Mouse (Mus musculus) embryonic facial prominence, embryonic 13.5 days (tissue): Measurements from ENCODE around the gene Pfn3. TPM values are rescaled to one million over a fixed set of nuclear protein-coding genes. Genes with fewer than 3 reads are reported as not detected.

Experiments
- ATAC-seq: fragments of 200-750 bp; cut with Nextera tagmentation; 2 replicates; pipeline ENCODE4 v1.8.0; 2017; ENCODE audit warnings: low read depth; ENCODE audit not compliant: insufficient number of reproducible peaks, insufficient read depth, low FRiP score, low TSS enrichment
- H3K27ac ChIP-seq: fragments of 300-500 bp; sonication (generic); 2 replicates; pipeline ENCODE4 v1.5.1; 2015; ENCODE audit warnings: moderate library complexity, mild to moderate bottlenecking, inconsistent platforms
- H3K27me3 ChIP-seq: fragments of 300-500 bp; sonication (generic); 2 replicates; pipeline ENCODE4 v1.6.1; 2015; ENCODE audit warnings: mild to moderate bottlenecking, inconsistent platforms
- H3K36me3 ChIP-seq: fragments of 300-500 bp; sonication (generic); 2 replicates; pipeline ENCODE4 v1.6.1; 2015; ENCODE audit warnings: mild to moderate bottlenecking, inconsistent platforms
- H3K4me1 ChIP-seq: fragments of 300-500 bp; sonication (generic); 2 replicates; pipeline ENCODE4 v1.6.1; 2015; ENCODE audit warnings: inconsistent platforms
- H3K4me2 ChIP-seq: fragments of 300-500 bp; sonication (generic); 2 replicates; pipeline ENCODE4 v1.6.1; 2015; ENCODE audit warnings: moderate library complexity, mild to moderate bottlenecking, inconsistent platforms
- H3K4me3 ChIP-seq: fragments of 300-500 bp; sonication (generic); 2 replicates; pipeline ENCODE4 v1.5.1; 2015; ENCODE audit warnings: mild to moderate bottlenecking, inconsistent platforms
- H3K9ac ChIP-seq: fragments of 300-500 bp; sonication (generic); 2 replicates; pipeline ENCODE4 v1.6.1; 2015; ENCODE audit warnings: mild to moderate bottlenecking, inconsistent platforms
- H3K9me3 ChIP-seq: fragments of 300-500 bp; sonication (generic); 2 replicates; pipeline ENCODE4 v1.6.1; 2016; ENCODE audit warnings: inconsistent platforms
- WGBS: fragments of 180-500 bp; shearing (Covaris S2); methylation state at CpG from one replicate; pipeline ENCODE4 v1.1.7; 2015; ENCODE audit warnings: mixed read lengths; 5-methylcytosine and 5-hydroxymethylcytosine counted together
- polyA plus RNA-seq: library from polyadenylated mRNA; unstranded; fragments of >200 nt; fragmentation: Nextera tagmentation; extraction: Ambion mirVana; gene quantifications from 2 replicates; pipeline ENCODE4 v1.2.1, GENCODE M21; 2015

Pfn3 gene
- polyA plus RNA-seq, 1 experiment from 2014 or later: not detected

GRCm38 (mm10) chr13:55426613-55427012 is 11.6 kb upstream of the Pfn3 start, which contains the start of gene F12:
F12 (minus strand) TSS chr13:55426793.
- no peak within 1 kb of the TSS for H3K27ac ChIP-seq
- no peak for ATAC-seq
- H3K36me3 ChIP-seq: no peaks in the 10 kb centered on the region
- 87% methylated on average over 10 of the region's 10 CpGs for WGBS
- H3K4me1 ChIP-seq: peaks cover 1% of the 10 kb centered on the region; the same call in 1 of the 2 replicates
- peaks cover 12% of the 10 kb centered on the region for H3K27me3 ChIP-seq
- H3K9me3 ChIP-seq: no peaks in the 10 kb centered on the region
- no peak within 1 kb of the TSS for H3K4me2 ChIP-seq
- no peak within 1 kb of the TSS for H3K4me3 ChIP-seq
- no peak within 1 kb of the TSS for H3K9ac ChIP-seq

GRCm38 (mm10) chr13:55420933-55421800 is 6.1 kb upstream of the Pfn3 start:
- Histone ChIP-seq H3K4me2 (peak overlapping the region; percentile 55), H3K27me3 (peaks cover 57% of the 10 kb centered on the region), H3K27ac (no peak overlapping the region), H3K4me1 (peaks cover 14% of the 10 kb centered on the region), H3K9ac (no peak overlapping the region), H3K36me3 (no peaks in the 10 kb centered on the region), H3K9me3 (no peaks in the 10 kb centered on the region), H3K4me3 (peak overlapping the region; percentile 27)
- 12% methylated on average over 35 of the region's 35 CpGs for WGBS
- ATAC-seq: peak; percentile 53; the same call in 1 of the 2 replicates

GRCm38 (mm10) chr13:55420018-55420932 is 5.2 kb upstream of the Pfn3 start:
- no peak overlapping the region for H3K27ac ChIP-seq
- H3K9me3 ChIP-seq: no peaks in the 10 kb centered on the region
- 0 out of 2 replicates have a peak overlapping the region, but pooled peaks have one; percentile 16 for H3K9ac ChIP-seq
- WGBS: 30% methylated on average over 51 of the region's 51 CpGs
- peak overlapping the region; percentile 27 for H3K4me3 ChIP-seq
- ATAC-seq: peak; percentile 54; the same call in 1 of the 2 replicates
- H3K4me1 ChIP-seq: peaks cover 15% of the 10 kb centered on the region
- H3K36me3 ChIP-seq: no peaks in the 10 kb centered on the region
- H3K4me2 ChIP-seq: peak overlapping the region; percentile 55
- peaks cover 57% of the 10 kb centered on the region for H3K27me3 ChIP-seq

- no peaks in the 10 kb centered on the region for H3K36me3 ChIP-seq
- no peak for ATAC-seq
- H3K27me3 ChIP-seq: peaks cover 66% of the 10 kb centered on the region
- H3K4me3 ChIP-seq: no peak overlapping the region
- H3K4me1 ChIP-seq: peaks cover 24% of the 10 kb centered on the region
- no peaks in the 10 kb centered on the region for H3K9me3 ChIP-seq
- no peak overlapping the region for H3K4me2 ChIP-seq
- 78% methylated on average over 5 of the region's 5 CpGs for WGBS
- H3K9ac ChIP-seq: no peak overlapping the region
- no peak overlapping the region for H3K27ac ChIP-seq
Measured at GRCm38 (mm10) chr13:55419142-55419541, 4.1 kb upstream of the Pfn3 start.

- Histone ChIP-seq H3K9me3 (no peaks in the 10 kb centered on the region), H3K27ac (no peak overlapping the region), H3K4me3 (no peak overlapping the region), H3K4me1 (peaks cover 24% of the 10 kb centered on the region), H3K4me2 (peak overlapping the region; percentile 30), H3K36me3 (no peaks in the 10 kb centered on the region), H3K9ac (peak overlapping the region; percentile 56; the same call in 1 of the 2 replicates), H3K27me3 (peaks cover 78% of the 10 kb centered on the region)
- peak; percentile 49; the same call in 1 of the 2 replicates for ATAC-seq
- 12% methylated on average over 12 of the region's 12 CpGs for WGBS
Measured at GRCm38 (mm10) chr13:55418004-55418403, 3.0 kb upstream of the Pfn3 start.

GRCm38 (mm10) chr13:55413333-55413732 is 1.7 kb downstream of the Pfn3 start:
- 82% methylated on average over 12 of the region's 12 CpGs for WGBS
- Histone ChIP-seq H3K9me3 (no peaks in the 10 kb centered on the region), H3K4me1 (peaks cover 13% of the 10 kb centered on the region), H3K27me3 (peaks cover 44% of the 10 kb centered on the region), H3K9ac (no peak overlapping the region), H3K4me2 (no peak overlapping the region), H3K36me3 (no peaks in the 10 kb centered on the region), H3K27ac (no peak overlapping the region), H3K4me3 (no peak overlapping the region)
- ATAC-seq: no peak

- no peak for ATAC-seq
Measured at GRCm38 (mm10) chr13:55412643-55413307, 2.3 kb downstream of the Pfn3 start.

GRCm38 (mm10) chr13:55411826-55412225 is 3.2 kb downstream of the Pfn3 start:
- H3K4me2 ChIP-seq: no peak overlapping the region

More at GRCm38 (mm10) chr13:55412643-55413307, 2.3 kb downstream of the Pfn3 start:
- Histone ChIP-seq H3K36me3 (no peaks in the 10 kb centered on the region), H3K9ac (no peak overlapping the region), H3K27ac (no peak overlapping the region), H3K4me1 (peaks cover 10% of the 10 kb centered on the region), H3K4me2 (no peak overlapping the region), H3K4me3 (no peak overlapping the region), H3K9me3 (no peaks in the 10 kb centered on the region), H3K27me3 (peaks cover 40% of the 10 kb centered on the region)
- 82% methylated on average over 13 of the region's 13 CpGs for WGBS

GRCm38 (mm10) chr13:55408546-55409120 is 6.4 kb downstream of the Pfn3 start:
- Histone ChIP-seq H3K4me2 (no peak overlapping the region), H3K9ac (no peak overlapping the region), H3K27me3 (peaks cover 21% of the 10 kb centered on the region), H3K9me3 (no peaks in the 10 kb centered on the region), H3K4me3 (no peak overlapping the region), H3K36me3 (no peaks in the 10 kb centered on the region), H3K4me1 (peaks cover 6% of the 10 kb centered on the region), H3K27ac (no peak overlapping the region)
- ATAC-seq: no peak
- WGBS: 86% methylated on average over 19 of the region's 19 CpGs

More at GRCm38 (mm10) chr13:55411826-55412225, 3.2 kb downstream of the Pfn3 start:
- peaks cover 32% of the 10 kb centered on the region for H3K27me3 ChIP-seq
- WGBS: 78% methylated on average over 7 of the region's 7 CpGs
- no peaks in the 10 kb centered on the region for H3K36me3 ChIP-seq
- H3K4me1 ChIP-seq: peaks cover 10% of the 10 kb centered on the region
- ATAC-seq: no peak
- H3K27ac ChIP-seq: no peak overlapping the region
- H3K9me3 ChIP-seq: no peaks in the 10 kb centered on the region
- no peak overlapping the region for H3K9ac ChIP-seq
- H3K4me3 ChIP-seq: no peak overlapping the region

- Histone ChIP-seq H3K27me3 (peaks cover 14% of the 10 kb centered on the region), H3K36me3 (no peaks in the 10 kb centered on the region), H3K4me2 (no peak overlapping the region), H3K9me3 (no peaks in the 10 kb centered on the region), H3K9ac (no peak overlapping the region), H3K27ac (no peak overlapping the region), H3K4me1 (peaks cover 6% of the 10 kb centered on the region), H3K4me3 (no peak overlapping the region)
- WGBS: 81% methylated on average over 4 of the region's 4 CpGs
- no peak for ATAC-seq
Measured at GRCm38 (mm10) chr13:55407341-55407740, 7.7 kb downstream of the Pfn3 start.
